Mouse (Mus musculus): ENCODE measurements at regions not wholly inside any gene's neighbourhood (a gene's known extent, or its start where the extent isn't known, plus 50 kb on each side); places are given as distances from the start of the nearest gene placed in this dataset.

DNA sequence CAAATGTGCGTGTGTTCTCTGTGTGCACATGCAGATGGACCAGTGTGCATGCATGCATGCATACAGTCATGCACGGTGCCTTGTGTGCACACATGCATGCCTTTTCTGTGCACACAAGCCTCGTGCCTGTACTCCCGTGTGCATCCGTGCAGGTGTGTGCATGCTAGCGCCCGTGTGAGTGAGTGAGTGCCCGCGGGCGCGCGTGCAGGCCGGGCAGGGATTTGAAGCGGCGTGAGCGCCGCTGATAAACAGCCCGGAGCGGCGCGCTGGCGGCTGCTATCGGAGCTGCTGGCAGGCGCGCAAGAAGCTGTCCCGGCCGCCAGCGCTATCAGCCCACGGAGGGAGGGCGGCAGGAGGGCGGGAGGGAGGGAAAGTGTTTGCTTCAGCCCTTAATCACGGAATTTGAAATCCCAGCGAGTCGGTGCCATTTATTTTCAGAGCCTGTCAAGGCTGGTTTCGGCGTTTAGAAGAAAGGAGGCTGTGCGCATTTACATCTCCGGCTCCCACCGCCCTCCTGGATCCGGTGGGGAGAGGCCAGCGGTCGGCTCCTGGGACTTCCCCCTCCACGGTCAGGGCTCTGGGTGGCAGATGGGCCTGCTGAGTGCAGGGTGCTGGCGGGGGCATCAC lies 82.1 kb downstream of the Cstad start:
- Histone ChIP-seq H3K4me3 (ENCODE audit: low read depth, low read length) (peak overlapping the region; percentile 17; the same call in 1 of the 2 replicates), H3K9ac (ENCODE audit: low read depth, low read length) (peak overlapping the region; percentile 37; the same call in 1 of the 2 replicates), H3K36me3 (ENCODE audit: control insufficient read depth, insufficient read depth) (no peaks in the 10 kb centered on the region), H3K27ac (ENCODE audit: low read depth, low read length) (peak overlapping the region; percentile 41; the same call in 1 of the 2 replicates), H3K27me3 (replicated peaks; ENCODE audit: control insufficient read depth, insufficient read depth, low read length) (peaks cover 5% of the 10 kb centered on the region), H3K9me3 (ENCODE audit: control insufficient read depth) (0 out of 2 replicates have a peak, but pooled peaks cover 5% of the 10 kb centered on the region), H3K4me2 (replicated peaks; ENCODE audit: low read depth) (peak overlapping the region; percentile 59), H3K4me1 (replicated peaks; ENCODE audit: control insufficient read depth, insufficient read depth, low read length) (no peaks in the 10 kb centered on the region; the same call in 1 of the 2 replicates)
- no peak for ATAC-seq
- under 1% methylated on average over 44 of the region's 44 CpGs for WGBS
- TF ChIP-seq CTCF (IDR thresholded peaks at IDR 0.05; ENCODE audit: low read depth): peak; percentile 27; the same call in 1 of the 2 replicates

DNA sequence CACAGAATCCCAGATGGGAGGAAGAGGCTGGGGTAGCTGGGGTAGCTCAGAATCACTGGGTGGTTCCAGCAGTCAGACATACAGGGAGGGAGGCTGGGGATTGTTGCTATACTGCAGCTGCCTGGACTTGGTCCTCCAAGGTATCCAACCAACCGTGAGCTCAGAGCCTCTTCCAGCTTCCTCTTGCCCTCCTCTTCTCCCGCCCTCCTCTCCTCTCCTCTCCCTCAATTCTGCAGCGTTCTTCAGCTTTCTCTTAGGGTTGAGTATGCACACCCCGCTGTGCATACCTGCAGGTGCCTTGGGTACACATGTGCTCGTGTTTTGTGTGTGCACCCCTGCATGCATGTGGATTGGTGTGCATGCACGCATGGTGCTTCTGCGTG lies 81.6 kb downstream of the Cstad start:
- no peak for ATAC-seq
- Histone ChIP-seq H3K27ac (ENCODE audit: low read depth, low read length) (no peak overlapping the region), H3K36me3 (ENCODE audit: control insufficient read depth, insufficient read depth) (no peaks in the 10 kb centered on the region), H3K4me1 (replicated peaks; ENCODE audit: control insufficient read depth, insufficient read depth, low read length) (no peaks in the 10 kb centered on the region; the same call in 1 of the 2 replicates), H3K4me2 (replicated peaks; ENCODE audit: low read depth) (peak overlapping the region; percentile 59), H3K9ac (ENCODE audit: low read depth, low read length) (no peak overlapping the region), H3K9me3 (ENCODE audit: control insufficient read depth) (0 out of 2 replicates have a peak, but pooled peaks cover 5% of the 10 kb centered on the region), H3K4me3 (ENCODE audit: low read depth, low read length) (0 out of 2 replicates have a peak overlapping the region, but pooled peaks have one; percentile 17), H3K27me3 (replicated peaks; ENCODE audit: control insufficient read depth, insufficient read depth, low read length) (peaks cover 5% of the 10 kb centered on the region)
- TF ChIP-seq CTCF (IDR thresholded peaks at IDR 0.05; ENCODE audit: low read depth): no peak
- 11% methylated on average over 7 of the region's 7 CpGs for WGBS

- peaks cover 5% of the 10 kb centered on the region for H3K27me3 ChIP-seq (replicated peaks; ENCODE audit: control insufficient read depth, insufficient read depth, low read length)
- H3K4me2 ChIP-seq (replicated peaks; ENCODE audit: low read depth): no peak overlapping the region
- no peak for TF ChIP-seq CTCF (IDR thresholded peaks at IDR 0.05; ENCODE audit: low read depth)
- H3K4me1 ChIP-seq (replicated peaks; ENCODE audit: control insufficient read depth, insufficient read depth, low read length): no peaks in the 10 kb centered on the region; the same call in 1 of the 2 replicates
- H3K36me3 ChIP-seq (ENCODE audit: control insufficient read depth, insufficient read depth): no peaks in the 10 kb centered on the region
- ATAC-seq: no peak
- H3K9ac ChIP-seq (ENCODE audit: low read depth, low read length): no peak overlapping the region
- H3K27ac ChIP-seq (ENCODE audit: low read depth, low read length): no peak overlapping the region
- H3K9me3 ChIP-seq (ENCODE audit: control insufficient read depth): 0 out of 2 replicates have a peak, but pooled peaks cover 5% of the 10 kb centered on the region
- H3K4me3 ChIP-seq (ENCODE audit: low read depth, low read length): no peak overlapping the region
- WGBS: 89% methylated on average over 2 of the region's 2 CpGs
Observed at GRCm38 (mm10) chr2:30675839-30676238, 81.0 kb downstream of the Cstad start.

DNA sequence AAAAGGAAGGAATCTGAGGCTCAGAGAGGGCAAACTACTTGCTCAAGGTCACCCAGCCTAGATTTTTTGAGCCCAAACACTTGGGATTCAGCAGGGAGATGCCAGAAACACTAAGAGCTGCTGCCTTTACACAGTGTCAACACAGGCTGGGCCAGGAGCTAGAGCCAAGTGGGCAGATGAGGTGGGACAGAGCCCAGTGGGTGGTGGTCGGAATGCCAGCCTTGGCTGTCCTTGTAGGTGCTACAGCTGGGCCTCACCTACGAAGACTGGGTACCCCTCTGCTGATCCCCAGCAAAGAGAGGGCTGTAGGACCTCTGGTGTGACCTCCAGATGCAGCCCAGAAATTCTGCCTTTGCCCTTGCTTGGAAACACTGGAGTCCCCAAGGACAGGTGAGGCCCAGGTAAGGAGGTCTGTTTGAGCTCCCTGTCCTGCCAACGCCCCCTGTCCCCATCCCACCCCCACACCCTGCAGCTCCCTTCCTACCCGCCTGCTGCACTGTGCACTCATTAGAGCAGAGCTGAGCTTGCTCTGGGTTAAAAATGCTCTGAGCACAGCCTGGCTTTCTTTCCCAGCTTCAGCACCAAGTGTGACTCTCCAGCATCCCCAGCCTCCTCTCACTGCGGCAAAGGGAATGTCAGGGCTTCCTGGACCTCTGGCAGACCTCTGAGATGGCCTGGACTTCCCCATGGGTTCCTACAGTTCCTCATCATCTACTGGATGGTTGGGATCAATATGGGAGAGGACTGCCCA lies 76.2 kb downstream of the Cstad start:
- H3K4me2 ChIP-seq (replicated peaks; ENCODE audit: low read depth): no peak overlapping the region
- no peak for ATAC-seq
- no peaks in the 10 kb centered on the region for H3K27me3 ChIP-seq (replicated peaks; ENCODE audit: control insufficient read depth, insufficient read depth, low read length)
- H3K9me3 ChIP-seq (ENCODE audit: control insufficient read depth): no peaks in the 10 kb centered on the region
- no peak for TF ChIP-seq CTCF (IDR thresholded peaks at IDR 0.05; ENCODE audit: low read depth)
- no peak overlapping the region; the same call in 1 of the 2 replicates for H3K9ac ChIP-seq (ENCODE audit: low read depth, low read length)
- no peak overlapping the region for H3K27ac ChIP-seq (ENCODE audit: low read depth, low read length)
- H3K4me3 ChIP-seq (ENCODE audit: low read depth, low read length): no peak overlapping the region
- H3K36me3 ChIP-seq (ENCODE audit: control insufficient read depth, insufficient read depth): no peaks in the 10 kb centered on the region
- WGBS: 73% methylated on average over 5 of the region's 5 CpGs
- no peaks in the 10 kb centered on the region for H3K4me1 ChIP-seq (replicated peaks; ENCODE audit: control insufficient read depth, insufficient read depth, low read length)

DNA sequence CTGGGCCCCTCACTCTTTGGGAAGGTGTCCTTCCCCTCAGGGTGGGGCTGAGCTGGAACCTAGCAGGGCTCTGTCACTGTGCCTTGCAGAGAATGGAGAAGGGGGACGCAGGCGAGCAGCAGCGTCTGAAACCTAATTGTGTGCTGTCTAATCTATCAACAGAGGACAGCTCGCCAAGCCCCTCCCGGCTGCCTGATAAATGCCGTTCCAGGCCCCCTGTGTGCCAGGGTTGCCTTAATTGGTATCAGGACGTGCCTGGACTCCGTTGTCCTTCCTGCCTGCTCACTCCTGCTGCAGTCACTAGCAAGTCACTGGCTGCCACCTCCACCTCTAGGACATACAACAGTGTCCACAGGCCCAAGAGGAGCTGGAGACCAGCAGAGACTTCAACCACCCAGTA lies 72.6 kb downstream of the Cstad start:
- H3K36me3 ChIP-seq (ENCODE audit: control insufficient read depth, insufficient read depth): no peaks in the 10 kb centered on the region
- no peak overlapping the region for H3K4me3 ChIP-seq (ENCODE audit: low read depth, low read length)
- no peak for TF ChIP-seq CTCF (IDR thresholded peaks at IDR 0.05; ENCODE audit: low read depth)
- no peaks in the 10 kb centered on the region for H3K4me1 ChIP-seq (replicated peaks; ENCODE audit: control insufficient read depth, insufficient read depth, low read length)
- no peaks in the 10 kb centered on the region for H3K9me3 ChIP-seq (ENCODE audit: control insufficient read depth)
- no peak overlapping the region for H3K9ac ChIP-seq (ENCODE audit: low read depth, low read length)
- H3K27me3 ChIP-seq (replicated peaks; ENCODE audit: control insufficient read depth, insufficient read depth, low read length): no peaks in the 10 kb centered on the region
- H3K27ac ChIP-seq (ENCODE audit: low read depth, low read length): no peak overlapping the region
- no peak for ATAC-seq
- H3K4me2 ChIP-seq (replicated peaks; ENCODE audit: low read depth): no peak overlapping the region
- 28% methylated on average over 8 of the region's 8 CpGs for WGBS

DNA sequence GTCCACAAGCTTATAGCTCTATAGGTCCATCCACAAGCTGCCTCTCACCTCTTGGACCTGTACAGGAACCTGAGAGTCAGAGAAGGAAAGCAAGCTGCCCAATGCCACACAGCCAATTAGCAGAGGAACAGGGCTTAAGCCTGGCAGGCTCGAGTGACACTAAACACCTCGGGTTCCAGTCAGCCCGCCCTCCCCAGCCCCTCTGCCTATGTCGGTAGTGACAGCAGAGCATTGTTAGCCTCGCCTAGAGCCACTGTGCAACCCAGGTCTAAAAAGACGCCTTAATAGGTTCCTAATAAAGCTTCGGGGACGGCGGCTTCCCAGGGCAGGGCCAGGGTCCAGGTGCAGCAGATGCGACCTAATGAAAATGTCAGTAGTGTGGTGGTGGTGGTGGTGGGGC lies 66.3 kb downstream of the Cstad start:
- H3K4me1 ChIP-seq (replicated peaks; ENCODE audit: control insufficient read depth, insufficient read depth, low read length): peaks cover 6% of the 10 kb centered on the region; the same call in 1 of the 2 replicates
- H3K27ac ChIP-seq (ENCODE audit: low read depth, low read length): no peak overlapping the region
- H3K9me3 ChIP-seq (ENCODE audit: control insufficient read depth): no peaks in the 10 kb centered on the region
- no peak overlapping the region for H3K9ac ChIP-seq (ENCODE audit: low read depth, low read length)
- no peaks in the 10 kb centered on the region for H3K36me3 ChIP-seq (ENCODE audit: control insufficient read depth, insufficient read depth)
- TF ChIP-seq CTCF (IDR thresholded peaks at IDR 0.05; ENCODE audit: low read depth): no peak
- H3K4me2 ChIP-seq (replicated peaks; ENCODE audit: low read depth): no peak overlapping the region
- ATAC-seq: no peak
- 66% methylated on average over 10 of the region's 10 CpGs for WGBS
- H3K4me3 ChIP-seq (ENCODE audit: low read depth, low read length): no peak overlapping the region
- H3K27me3 ChIP-seq (replicated peaks; ENCODE audit: control insufficient read depth, insufficient read depth, low read length): no peaks in the 10 kb centered on the region

Measured in intestine, postnatal 0 days (tissue).